Mouse (Mus musculus): ENCODE data around the gene Ccdc194. TPM values are rescaled to one million over a fixed set of nuclear protein-coding genes. Genes with fewer than 3 reads are reported as not detected.

The Ccdc194 gene
- polyA plus RNA-seq, 1 experiment from 2014 or later, result 0.49 TPM

GRCm38 (mm10) chr8:71497881-71498501 lies 27.5 kb downstream of the Ccdc194 start:
- ATAC-seq (ENCODE audit: low FRiP score), result no peak
- Histone ChIP-seq H3K4me2 (no peak overlapping the region), H3K9ac (no peak overlapping the region), H3K36me3 (peaks cover 10% of the 10 kb centered on the region), H3K9me3 (no peaks in the 10 kb centered on the region), H3K4me1 (replicated peaks) (peaks cover 29% of the 10 kb centered on the region), H3K4me3 (no peak overlapping the region), H3K27ac (no peak overlapping the region), H3K27me3 (peaks cover 3% of the 10 kb centered on the region; the same call in 1 of the 2 replicates)
- 28% methylated on average over 15 of the region's 15 CpGs for WGBS

DNA sequence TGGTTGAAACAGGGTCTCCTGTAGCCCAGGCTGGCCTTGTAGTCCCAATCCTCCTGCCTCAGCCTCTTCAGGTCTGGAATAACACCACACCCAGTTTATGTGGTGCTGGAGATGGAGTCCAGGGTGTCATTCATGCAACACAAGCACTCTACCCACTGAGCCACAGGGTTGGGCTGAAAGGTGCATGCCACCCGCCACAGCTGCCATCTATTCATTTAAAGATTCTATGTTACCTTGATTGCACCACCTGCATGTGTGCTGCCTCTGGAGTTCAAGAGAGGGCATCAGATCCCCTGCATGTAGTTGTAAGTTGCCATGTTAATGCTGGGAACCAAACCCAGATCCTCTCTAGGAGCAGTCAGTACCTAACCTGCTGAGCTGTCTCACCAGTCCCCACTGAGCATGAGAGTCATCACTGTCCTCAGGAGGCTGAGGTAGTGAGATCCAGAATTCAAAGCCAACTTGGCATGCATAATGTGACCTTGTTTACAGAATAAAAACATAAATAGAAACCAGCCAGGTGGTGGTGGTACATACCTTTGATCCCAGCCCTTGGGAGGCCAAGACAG lies 28.4 kb downstream of the Ccdc194 start:
- Histone ChIP-seq H3K27me3 (peaks cover 3% of the 10 kb centered on the region; the same call in 1 of the 2 replicates), H3K27ac (peak overlapping the region; percentile 18; the same call in 1 of the 2 replicates), H3K9ac (no peak overlapping the region), H3K4me2 (no peak overlapping the region), H3K9me3 (no peaks in the 10 kb centered on the region), H3K4me1 (replicated peaks) (peaks cover 29% of the 10 kb centered on the region), H3K4me3 (no peak overlapping the region), H3K36me3 (peaks cover 18% of the 10 kb centered on the region)
- 93% methylated on average over 1 of the region's 1 CpGs for WGBS
- no peak for ATAC-seq (ENCODE audit: low FRiP score)

- H3K9me3 ChIP-seq, result no peaks in the 10 kb centered on the region
Observed at GRCm38 (mm10) chr8:71496481-71496880, 29.0 kb downstream of the Ccdc194 start.

DNA sequence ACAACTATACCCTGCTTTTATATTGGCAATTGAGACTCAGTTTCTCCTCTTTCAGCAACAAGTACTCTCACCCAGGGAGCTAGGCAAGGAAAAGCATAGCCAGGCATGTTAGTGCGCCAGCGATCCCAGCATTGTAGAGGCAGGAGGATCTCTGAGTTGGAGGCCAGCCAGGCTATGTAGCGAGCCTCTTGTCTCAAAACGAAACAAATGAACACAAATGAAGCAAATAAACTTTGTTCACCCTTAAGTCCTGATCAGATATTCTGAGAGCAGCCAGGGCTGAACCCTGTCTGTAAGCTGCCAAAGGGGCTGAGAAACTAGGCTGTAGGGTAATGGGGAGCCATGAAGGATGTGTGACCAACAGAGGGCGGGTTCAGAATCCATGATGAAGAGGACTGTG lies 29.7 kb downstream of the Ccdc194 start:
- peaks cover 30% of the 10 kb centered on the region for H3K36me3 ChIP-seq
- peak overlapping the region; percentile 46 for H3K9ac ChIP-seq
- peaks cover 29% of the 10 kb centered on the region for H3K4me1 ChIP-seq (replicated peaks)
- H3K4me2 ChIP-seq, result no peak overlapping the region
- H3K27me3 ChIP-seq, result peaks cover 3% of the 10 kb centered on the region; the same call in 1 of the 2 replicates
- H3K9me3 ChIP-seq, result no peaks in the 10 kb centered on the region
- H3K27ac ChIP-seq, result peak overlapping the region; percentile 18; the same call in 1 of the 2 replicates
- no peak for ATAC-seq (ENCODE audit: low FRiP score)
- H3K4me3 ChIP-seq, result no peak overlapping the region
- 97% methylated on average over 5 of the region's 5 CpGs for WGBS

More at GRCm38 (mm10) chr8:71496481-71496880, 29.0 kb downstream of the Ccdc194 start:
- Histone ChIP-seq H3K4me1 (replicated peaks) (peaks cover 29% of the 10 kb centered on the region), H3K4me2 (no peak overlapping the region), H3K27me3 (peaks cover 3% of the 10 kb centered on the region; the same call in 1 of the 2 replicates), H3K27ac (peak overlapping the region; percentile 18; the same call in 1 of the 2 replicates), H3K36me3 (peaks cover 23% of the 10 kb centered on the region), H3K4me3 (no peak overlapping the region), H3K9ac (peak overlapping the region; percentile 9; the same call in 1 of the 2 replicates)
- ATAC-seq (ENCODE audit: low FRiP score), result no peak
- WGBS, result 47% methylated on average over 11 of the region's 11 CpGs

- Histone ChIP-seq H3K9ac (no peak overlapping the region), H3K27ac (0 out of 2 replicates have a peak overlapping the region, but pooled peaks have one; percentile 13), H3K9me3 (no peaks in the 10 kb centered on the region), H3K36me3 (peaks cover 38% of the 10 kb centered on the region), H3K27me3 (peaks cover 3% of the 10 kb centered on the region; the same call in 1 of the 2 replicates), H3K4me3 (no peak overlapping the region), H3K4me1 (replicated peaks) (peaks cover 32% of the 10 kb centered on the region), H3K4me2 (no peak overlapping the region)
- 18% methylated on average over 16 of the region's 16 CpGs for WGBS
- ATAC-seq (ENCODE audit: low FRiP score), result peak; percentile 58
Observed at GRCm38 (mm10) chr8:71495039-71495438, 30.5 kb downstream of the Ccdc194 start.

DNA sequence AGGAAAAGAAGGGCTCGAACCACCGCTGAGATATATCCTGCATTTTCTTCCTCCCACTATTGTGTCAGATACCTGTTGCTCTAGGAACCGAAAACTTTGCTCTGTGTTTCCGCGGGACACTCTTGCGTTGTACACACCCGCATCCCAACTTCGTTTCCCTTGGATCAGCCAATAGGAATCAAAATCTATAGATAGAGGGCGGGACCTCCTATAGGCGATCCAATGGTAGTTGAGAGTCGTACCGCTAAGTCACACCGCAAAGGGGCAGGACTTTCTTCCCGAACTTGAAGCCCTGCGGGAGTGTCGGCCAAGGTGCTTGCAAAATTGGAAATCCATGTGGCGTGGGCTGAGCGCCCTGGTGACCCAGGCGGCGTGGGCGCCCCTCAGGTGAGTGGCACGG lies 37.1 kb downstream of the Ccdc194 start:
- ATAC-seq (ENCODE audit: low FRiP score), result peak; percentile 74
- WGBS, result under 1% methylated on average over 22 of the region's 22 CpGs
- Histone ChIP-seq H3K9ac (peak overlapping the region; percentile 83), H3K36me3 (peaks cover 47% of the 10 kb centered on the region), H3K9me3 (no peaks in the 10 kb centered on the region), H3K27ac (peak overlapping the region; percentile 58; the same call in 1 of the 2 replicates), H3K27me3 (no peaks in the 10 kb centered on the region), H3K4me3 (peak overlapping the region; percentile 82), H3K4me2 (peak overlapping the region; percentile 100), H3K4me1 (replicated peaks) (peaks cover 52% of the 10 kb centered on the region)

DNA sequence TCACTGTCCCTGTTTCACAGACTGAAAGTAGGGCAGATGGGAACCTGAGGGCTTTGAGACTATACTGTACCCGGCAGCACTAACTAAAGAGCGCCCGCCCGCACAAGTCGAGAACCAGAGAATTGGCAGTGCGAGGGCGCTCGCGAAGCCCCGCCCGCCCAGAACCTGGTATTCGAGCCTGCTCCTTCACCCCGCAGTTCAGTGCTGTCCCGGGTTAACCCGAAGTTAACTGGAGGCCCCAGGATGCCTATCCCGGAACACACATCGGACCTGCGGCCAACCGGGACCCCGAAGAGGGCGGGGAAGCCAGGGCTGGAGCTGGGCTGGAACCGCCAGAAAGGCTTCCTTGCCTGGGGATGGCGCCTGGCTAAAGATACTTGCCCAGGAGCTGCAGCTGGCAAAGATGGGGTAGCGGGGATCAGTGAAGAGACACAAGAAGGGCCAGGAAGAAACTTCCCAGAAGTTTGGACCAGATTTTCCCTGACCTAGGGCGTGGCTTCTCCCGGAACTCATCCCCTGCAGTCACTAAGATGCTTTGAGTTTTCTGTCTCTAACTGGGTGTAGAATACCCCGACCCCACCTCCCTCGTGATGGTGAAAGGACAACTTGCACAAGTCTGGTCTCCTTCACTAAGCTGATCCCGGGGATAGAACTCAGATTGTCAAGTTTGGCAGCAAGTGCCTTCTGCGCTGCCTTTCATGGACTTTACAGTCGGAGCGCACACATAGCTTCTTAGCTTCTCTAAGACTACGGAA lies 37.6 kb downstream of the Ccdc194 start, which contains the start of gene Gtpbp3:
Gtpbp3 (plus strand) TSS at position 413 of the 755 bp plus-strand sequence.
- Histone ChIP-seq H3K36me3 (peaks cover 48% of the 10 kb centered on the region), H3K4me3 (peak within 1 kb of the TSS; percentile 82), H3K27me3 (no peaks in the 10 kb centered on the region), H3K4me2 (peak within 1 kb of the TSS; percentile 100), H3K4me1 (replicated peaks) (peaks cover 58% of the 10 kb centered on the region), H3K27ac (peak within 1 kb of the TSS; percentile 58), H3K9ac (peak within 1 kb of the TSS; percentile 83), H3K9me3 (no peaks in the 10 kb centered on the region)
- peak; percentile 9; the same call in 1 of the 2 replicates for ATAC-seq (ENCODE audit: low FRiP score)
- WGBS, result under 1% methylated on average over 33 of the region's 33 CpGs

- H3K4me1 ChIP-seq (replicated peaks), result peaks cover 74% of the 10 kb centered on the region
- H3K4me2 ChIP-seq, result peak overlapping the region; percentile 73
- WGBS, result 25% methylated on average over 7 of the region's 7 CpGs
Observed at GRCm38 (mm10) chr8:71486136-71486529, 39.4 kb downstream of the Ccdc194 start.

GRCm38 (mm10) chr8:71485142-71486135 lies 40.1 kb downstream of the Ccdc194 start, which contains the start of gene Ano8:
Gene Ano8 (minus strand): TSS chr8:71485963.
- H3K4me1 ChIP-seq (replicated peaks), result peaks cover 81% of the 10 kb centered on the region
- ATAC-seq (ENCODE audit: low FRiP score), result peak; percentile 81
- 6% methylated on average over 56 of the region's 58 CpGs for WGBS

More at GRCm38 (mm10) chr8:71486136-71486529, 39.4 kb downstream of the Ccdc194 start:
- peak overlapping the region; percentile 89 for H3K27ac ChIP-seq
- peaks cover 50% of the 10 kb centered on the region for H3K36me3 ChIP-seq
- no peak for ATAC-seq (ENCODE audit: low FRiP score)
- peak overlapping the region; percentile 40; the same call in 1 of the 2 replicates for H3K9ac ChIP-seq
- H3K9me3 ChIP-seq, result no peaks in the 10 kb centered on the region
- H3K27me3 ChIP-seq, result 0 out of 2 replicates have a peak, but pooled peaks cover 3% of the 10 kb centered on the region
- peak overlapping the region; percentile 88 for H3K4me3 ChIP-seq

GRCm38 (mm10) chr8:71484736-71485135 lies 40.8 kb downstream of the Ccdc194 start:
- H3K36me3 ChIP-seq, result peaks cover 51% of the 10 kb centered on the region
- peak overlapping the region; percentile 73 for H3K4me2 ChIP-seq
- 0 out of 2 replicates have a peak, but pooled peaks cover 7% of the 10 kb centered on the region for H3K27me3 ChIP-seq
- H3K4me3 ChIP-seq, result peak overlapping the region; percentile 88
- WGBS, result 96% methylated on average over 19 of the region's 19 CpGs
- peaks cover 75% of the 10 kb centered on the region for H3K4me1 ChIP-seq (replicated peaks)
- H3K9ac ChIP-seq, result peak overlapping the region; percentile 99
- ATAC-seq (ENCODE audit: low FRiP score), result no peak
- H3K27ac ChIP-seq, result no peak overlapping the region
- H3K9me3 ChIP-seq, result no peaks in the 10 kb centered on the region

More at GRCm38 (mm10) chr8:71485142-71486135, 40.1 kb downstream of the Ccdc194 start, which contains the start of gene Ano8:
- peak within 1 kb of the TSS; percentile 73 for H3K4me2 ChIP-seq
- H3K27ac ChIP-seq, result peak within 1 kb of the TSS; percentile 89
- peaks cover 50% of the 10 kb centered on the region for H3K36me3 ChIP-seq
- 0 out of 2 replicates have a peak, but pooled peaks cover 5% of the 10 kb centered on the region for H3K27me3 ChIP-seq
- no peaks in the 10 kb centered on the region for H3K9me3 ChIP-seq
- H3K4me3 ChIP-seq, result peak within 1 kb of the TSS; percentile 88
- H3K9ac ChIP-seq, result peak within 1 kb of the TSS; percentile 99

- 0 out of 2 replicates have a peak, but pooled peaks cover 7% of the 10 kb centered on the region for H3K27me3 ChIP-seq
- H3K27ac ChIP-seq, result no peak overlapping the region
- H3K36me3 ChIP-seq, result peaks cover 59% of the 10 kb centered on the region
- no peak overlapping the region for H3K4me2 ChIP-seq
- peaks cover 67% of the 10 kb centered on the region for H3K4me1 ChIP-seq (replicated peaks)
- WGBS, result 49% methylated on average over 8 of the region's 8 CpGs
- H3K9ac ChIP-seq, result peak overlapping the region; percentile 99; the same call in 1 of the 2 replicates
- peak overlapping the region; percentile 9; the same call in 1 of the 2 replicates for H3K4me3 ChIP-seq
- no peaks in the 10 kb centered on the region for H3K9me3 ChIP-seq
- ATAC-seq (ENCODE audit: low FRiP score), result no peak
Observed at GRCm38 (mm10) chr8:71483932-71484331, 41.6 kb downstream of the Ccdc194 start.

Data from hindbrain, embryonic 13.5 days (tissue).